In the genomic region with DNA sequence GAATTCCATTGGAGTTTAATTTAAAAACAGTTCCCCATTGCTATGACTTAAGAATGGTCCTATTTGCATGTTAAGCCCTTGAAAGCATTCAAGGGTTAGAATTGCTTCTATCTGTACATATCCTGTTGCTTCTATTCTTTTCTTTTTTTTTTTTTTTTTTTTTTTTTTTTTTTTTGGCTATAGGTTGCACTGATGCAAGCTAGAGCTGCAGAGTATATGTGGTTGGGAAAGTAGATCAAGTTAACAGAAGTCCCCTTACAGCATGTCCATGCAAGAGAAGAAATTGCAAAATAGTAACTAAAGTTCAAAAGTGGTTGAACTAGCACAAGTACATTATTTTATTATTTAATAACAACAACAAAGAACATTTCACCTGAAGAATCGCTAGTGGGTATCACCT, we compare ENCODE assay signal across 26 mouse cellular contexts. TPM values are rescaled to one million over a fixed set of nuclear protein-coding genes. Genes with fewer than 3 reads are reported as not detected.
"Had no signal": no experiment of that assay in that cellular context is flagged by ENCODE, and none has a peak within 500 bp of the region (broad histone marks: within the 10 kb centered on the region; RNA-seq: fewer than 3 reads in every experiment).

No protein-coding gene starts in this region.

- H3K27me3 ChIP-seq: heart, embryonic 13.5 days; heart, embryonic 15.5 days; hindbrain, embryonic 13.5 days; hindbrain, embryonic 15.5 days; kidney, embryonic 15.5 days; limb, embryonic 12.5 days; liver, embryonic 13.5 days; liver, embryonic 15.5 days had no signal

- ATAC-seq: hindbrain, postnatal 0 days; intestine, embryonic 16.5 days had no signal

- H3K4me3 ChIP-seq: heart, embryonic 13.5 days; heart, embryonic 15.5 days; hindbrain, embryonic 13.5 days; hindbrain, embryonic 15.5 days; kidney, embryonic 15.5 days; layer of hippocampus, adult 2 months; left cerebral cortex, adult 2 months; limb, embryonic 10.5 days; limb, embryonic 12.5 days; liver, embryonic 13.5 days; liver, embryonic 15.5 days had no signal

- H3K9me3 ChIP-seq: heart, embryonic 13.5 days; heart, embryonic 15.5 days; hindbrain, embryonic 13.5 days; hindbrain, embryonic 15.5 days; kidney, embryonic 15.5 days; limb, embryonic 10.5 days; limb, embryonic 12.5 days; liver, embryonic 13.5 days; liver, embryonic 15.5 days had no signal

- H3K4me1 ChIP-seq: liver, embryonic 13.5 days had no signal

- H3K36me3 ChIP-seq: heart, embryonic 13.5 days; heart, embryonic 15.5 days; hindbrain, embryonic 13.5 days; hindbrain, embryonic 15.5 days had no signal

- H3K27ac ChIP-seq: heart, embryonic 13.5 days; heart, embryonic 15.5 days; hindbrain, embryonic 13.5 days; hindbrain, embryonic 15.5 days; hindbrain, postnatal 0 days; kidney, embryonic 15.5 days; kidney, postnatal 0 days; layer of hippocampus, adult 2 months; left cerebral cortex, adult 2 months; limb, embryonic 10.5 days; limb, embryonic 12.5 days; liver, embryonic 13.5 days; liver, embryonic 15.5 days had no signal

- H3K9ac ChIP-seq: heart, embryonic 13.5 days; heart, embryonic 15.5 days; hindbrain, embryonic 13.5 days; hindbrain, embryonic 15.5 days; kidney, embryonic 15.5 days; limb, embryonic 12.5 days; liver, embryonic 13.5 days; liver, embryonic 15.5 days had no signal

- DNase-seq: gastrocnemius, postnatal 14 days; gastrocnemius, postnatal 36 days; heart, adult 18-20 months; heart, postnatal 14 days; heart, postnatal 36 days; kidney, adult 11 months; kidney, adult 2 months; kidney, adult 9 months; kidney, postnatal 14 days; kidney, postnatal 36 days; layer of hippocampus, adult 9-11 months; liver; liver, embryonic 13.5 days had no signal

RNA-seq across cellular contexts. Expression of gene Myb, which starts 14.1 kb away (rescaled TPM):
- total RNA-seq: heart, postnatal 36 days had no signal
